Mouse (Mus musculus): ENCODE measurements around the gene Stn1. TPM values are rescaled to one million over a fixed set of nuclear protein-coding genes. Genes with fewer than 3 reads are reported as not detected.

Gene Stn1
- polyA plus RNA-seq, 2 experiments: 6.4 to 8.1 TPM

GRCm38 (mm10) chr19:47468750-47469149 is 68.6 kb downstream of the Stn1 start:
- 30% methylated on average over 3 of the region's 3 CpGs for WGBS (ENCODE audit: insufficient replicate concordance)
- Histone ChIP-seq H3K27me3 (ENCODE audit: control insufficient read depth, insufficient read depth, low read length) (peaks cover 20% of the 10 kb centered on the region), H3K4me2 (ENCODE audit: low read depth) (no peak overlapping the region), H3K4me3 (ENCODE audit: insufficient read depth in 1 of 2, low read depth in 2 of 2, low read length in 2 of 2) (no peak overlapping the region), H3K9me3 (ENCODE audit: control insufficient read depth, low read length) (no peaks in the 10 kb centered on the region), H3K36me3 (replicated peaks; ENCODE audit: control insufficient read depth, insufficient read depth, low read depth) (no peaks in the 10 kb centered on the region), H3K27ac (no peak overlapping the region), H3K4me1 (replicated peaks; ENCODE audit: control insufficient read depth in 2 of 2, insufficient read depth in 2 of 2, low read length in 1 of 2) (peaks cover 5 to 20% of the 10 kb centered on the region in 2 experiments), H3K9ac (replicated peaks) (no peak overlapping the region)
- no peak for TF ChIP-seq EP300 (IDR thresholded peaks at IDR 0.05; ENCODE audit: low read depth)
- no peak for TF ChIP-seq CTCF (IDR thresholded peaks at IDR 0.05; ENCODE audit: low read depth)
- ATAC-seq (ENCODE audit: insufficient read depth) (no peak), DNase-seq (ENCODE audit: low read depth in 3 of 3, low spot score in 3 of 3) (no peak)

GRCm38 (mm10) chr19:47466775-47467174 is 70.5 kb downstream of the Stn1 start:
- Histone ChIP-seq H3K4me3 (ENCODE audit: insufficient read depth in 1 of 2, low read depth in 2 of 2, low read length in 2 of 2) (no peak overlapping the region), H3K4me1 (replicated peaks; ENCODE audit: control insufficient read depth in 2 of 2, insufficient read depth in 2 of 2, low read length in 1 of 2) (peaks cover 9 to 19% of the 10 kb centered on the region in 2 experiments), H3K27me3 (ENCODE audit: control insufficient read depth, insufficient read depth, low read length) (peaks cover 29% of the 10 kb centered on the region), H3K9me3 (ENCODE audit: control insufficient read depth, low read length) (no peaks in the 10 kb centered on the region; the same call in 1 of the 2 replicates), H3K9ac (replicated peaks) (no peak overlapping the region), H3K4me2 (ENCODE audit: low read depth) (no peak overlapping the region), H3K36me3 (replicated peaks; ENCODE audit: control insufficient read depth, insufficient read depth, low read depth) (no peaks in the 10 kb centered on the region), H3K27ac (no peak overlapping the region)
- ATAC-seq (ENCODE audit: insufficient read depth): no peak
- no peak for TF ChIP-seq CTCF (IDR thresholded peaks at IDR 0.05; ENCODE audit: low read depth)
- no peak for TF ChIP-seq EP300 (IDR thresholded peaks at IDR 0.05; ENCODE audit: low read depth)
- no peak for DNase-seq (ENCODE audit: low read depth in 3 of 3, low spot score in 3 of 3)
- WGBS (ENCODE audit: insufficient replicate concordance): 73% methylated on average over 8 of the region's 8 CpGs

- WGBS (ENCODE audit: insufficient replicate concordance): 26% methylated on average over 9 of the region's 9 CpGs
- Histone ChIP-seq H3K27ac (no peak overlapping the region), H3K4me1 (replicated peaks; ENCODE audit: control insufficient read depth in 2 of 2, insufficient read depth in 2 of 2, low read length in 1 of 2) (peaks cover 9 to 22% of the 10 kb centered on the region in 2 experiments), H3K36me3 (replicated peaks; ENCODE audit: control insufficient read depth, insufficient read depth, low read depth) (no peaks in the 10 kb centered on the region), H3K9ac (replicated peaks) (no peak overlapping the region), H3K4me3 (ENCODE audit: insufficient read depth in 1 of 2, low read depth in 2 of 2, low read length in 2 of 2) (no peak overlapping the region), H3K27me3 (ENCODE audit: control insufficient read depth, insufficient read depth, low read length) (peaks cover 29% of the 10 kb centered on the region), H3K9me3 (ENCODE audit: control insufficient read depth, low read length) (no peaks in the 10 kb centered on the region; the same call in 1 of the 2 replicates), H3K4me2 (ENCODE audit: low read depth) (peak overlapping the region; percentile 87)
- ATAC-seq (ENCODE audit: insufficient read depth) (no peak), DNase-seq (ENCODE audit: low read depth in 3 of 3, low spot score in 3 of 3) (peak in 1 of 3 experiments; percentile 38)
- peak; percentile 55 for TF ChIP-seq CTCF (IDR thresholded peaks at IDR 0.05; ENCODE audit: low read depth)
- TF ChIP-seq EP300 (IDR thresholded peaks at IDR 0.05; ENCODE audit: low read depth): no peak
These were observed 71.8 kb downstream of the Stn1 start for GRCm38 (mm10) chr19:47465467-47465866.

- Histone ChIP-seq H3K9ac (replicated peaks) (peak within 1 kb of the TSS; percentile 68), H3K36me3 (replicated peaks; ENCODE audit: control insufficient read depth, insufficient read depth, low read depth) (no peaks in the 10 kb centered on the region), H3K27ac (no peak within 1 kb of the TSS), H3K4me3 (ENCODE audit: insufficient read depth in 1 of 2, low read depth in 2 of 2, low read length in 2 of 2) (peak within 1 kb of the TSS; percentile 71 to 77), H3K27me3 (ENCODE audit: control insufficient read depth, insufficient read depth, low read length) (peaks cover 29% of the 10 kb centered on the region), H3K4me2 (ENCODE audit: low read depth) (peak within 1 kb of the TSS; percentile 87), H3K9me3 (ENCODE audit: control insufficient read depth, low read length) (no peaks in the 10 kb centered on the region; the same call in 1 of the 2 replicates), H3K4me1 (replicated peaks; ENCODE audit: control insufficient read depth in 2 of 2, insufficient read depth in 2 of 2, low read length in 1 of 2) (peaks cover 9 to 26% of the 10 kb centered on the region in 2 experiments)
- TF ChIP-seq CTCF (IDR thresholded peaks at IDR 0.05; ENCODE audit: low read depth): no peak
- no peak for TF ChIP-seq EP300 (IDR thresholded peaks at IDR 0.05; ENCODE audit: low read depth)
- 1% methylated on average over 59 of the region's 70 CpGs for WGBS (ENCODE audit: insufficient replicate concordance)
- no peak for DNase-seq (ENCODE audit: low read depth in 3 of 3, low spot score in 3 of 3)
- peak; percentile 80 for ATAC-seq (ENCODE audit: insufficient read depth)
These were observed 72.7 kb downstream of the Stn1 start, which contains the start of gene Sh3pxd2a for GRCm38 (mm10) chr19:47464304-47465241. Sh3pxd2a (minus strand) TSS chr19:47464401.

All from liver, embryonic 14.5 days (tissue).